Mouse (Mus musculus): ENCODE results near the gene Sars. TPM values are rescaled to one million over a fixed set of nuclear protein-coding genes. Genes with fewer than 3 reads are reported as not detected.

Gene Sars
- polyA plus RNA-seq (2017; shearing (Covaris generic)): 119 TPM

GRCm38 (mm10) chr3:108444698-108445365 lies at the start of gene Sars:
Sars (minus strand) TSS chr3:108445209.

GRCm38 (mm10) chr3:108414857-108415830 lies 29.9 kb downstream of the Sars start, which contains the start of gene Celsr2:
Celsr2 (minus strand) TSS chr3:108415552.

GRCm38 (mm10) chr3:108383485-108384354 lies 61.3 kb downstream of the Sars start, which contains the start of gene Psrc1:
Psrc1 (plus strand) TSS chr3:108383839.

Other genes with a start within 250 kb of the Sars start
- gene Cyb561d1, start 244.0 kb downstream of the Sars start, polyA plus RNA-seq (2017; shearing (Covaris generic)): 12.4 TPM
- gene Atxn7l2, start 234.3 kb downstream of the Sars start, polyA plus RNA-seq (2017; shearing (Covaris generic)): 14.9 TPM
- not detected for gene Sypl2, start 218.6 kb downstream of the Sars start, polyA plus RNA-seq (2017; shearing (Covaris generic))
- gene Psma5, start 188.3 kb downstream of the Sars start, polyA plus RNA-seq (2017; shearing (Covaris generic)): 56.4 TPM
- gene Sort1, start 161.1 kb downstream of the Sars start, polyA plus RNA-seq (2017; shearing (Covaris generic)): not detected
- gene Mybphl, start 80.3 kb downstream of the Sars start, polyA plus RNA-seq (2017; shearing (Covaris generic)): not detected
- gene Psrc1, start 61.4 kb downstream of the Sars start, polyA plus RNA-seq (2017; shearing (Covaris generic)): 0.34 TPM
- 0.51 TPM for gene Celsr2, start 29.7 kb downstream of the Sars start, polyA plus RNA-seq (2017; shearing (Covaris generic))
- gene 1700013F07Rik, start 88.9 kb upstream of the Sars start, polyA plus RNA-seq (2017; shearing (Covaris generic)): not detected
- 0.22 TPM for gene 5330417C22Rik, start 91.3 kb upstream of the Sars start, polyA plus RNA-seq (2017; shearing (Covaris generic))
- 49.6 TPM for gene Tmem167b, start 117.3 kb upstream of the Sars start, polyA plus RNA-seq (2017; shearing (Covaris generic))
- 31.5 TPM for gene Taf13, start 126.5 kb upstream of the Sars start, polyA plus RNA-seq (2017; shearing (Covaris generic))
- 22.0 TPM for gene Wdr47, start 146.1 kb upstream of the Sars start, polyA plus RNA-seq (2017; shearing (Covaris generic))
- 38.4 TPM for gene Clcc1, start 208.7 kb upstream of the Sars start, polyA plus RNA-seq (2017; shearing (Covaris generic))